Mouse (Mus musculus) forebrain, embryonic 13.5 days (tissue): ENCODE results near the gene Stau1. TPM values are rescaled to one million over a fixed set of nuclear protein-coding genes. Genes with fewer than 3 reads are reported as not detected.

Experiments
- ATAC-seq: fragments of 200-750 bp; cut with Nextera tagmentation; 2 replicates; pipeline ENCODE4 v1.8.0; 2017
- H3K27ac ChIP-seq: fragments of 300-500 bp; sonication (generic); 2 replicates; pipeline ENCODE4 v1.5.1; 2015; ENCODE audit warnings: inconsistent platforms, mild to moderate bottlenecking, moderate library complexity
- H3K27me3 ChIP-seq: fragments of 300-500 bp; sonication (generic); 2 replicates; pipeline ENCODE4 v1.6.1; 2015; ENCODE audit warnings: mild to moderate bottlenecking, inconsistent platforms
- H3K36me3 ChIP-seq: fragments of 300-500 bp; sonication (generic); 2 replicates; pipeline ENCODE4 v1.6.1; 2015; ENCODE audit warnings: mild to moderate bottlenecking, inconsistent platforms; ENCODE audit not compliant: poor library complexity, severe bottlenecking
- H3K4me1 ChIP-seq: fragments of 300-500 bp; sonication (generic); 2 replicates; pipeline ENCODE4 v1.6.1; 2015; ENCODE audit warnings: inconsistent platforms
- H3K4me2 ChIP-seq: fragments of 300-500 bp; sonication (generic); 2 replicates; pipeline ENCODE4 v1.6.1; 2015; ENCODE audit warnings: inconsistent platforms, mild to moderate bottlenecking, moderate library complexity
- H3K4me3 ChIP-seq: fragments of 300-500 bp; sonication (generic); 2 replicates; pipeline ENCODE4 v1.5.1; 2015; ENCODE audit warnings: mild to moderate bottlenecking, inconsistent platforms
- H3K9ac ChIP-seq: fragments of 300-500 bp; sonication (generic); 2 replicates; pipeline ENCODE4 v1.6.1; 2015; ENCODE audit warnings: mild to moderate bottlenecking, inconsistent platforms
- H3K9me3 ChIP-seq: fragments of 300-500 bp; sonication (generic); replicated peaks from 2 replicates; pipeline ENCODE4 v1.6.1; 2016; ENCODE audit warnings: inconsistent platforms
- WGBS: fragments of 180-500 bp; shearing (Covaris S2); methylation state at CpG from one replicate; pipeline ENCODE4 v1.1.7; 2015; 5-methylcytosine and 5-hydroxymethylcytosine counted together
- polyA plus RNA-seq: library from polyadenylated mRNA; unstranded; fragments of >200 nt; fragmentation: Nextera tagmentation; extraction: Ambion mirVana; gene quantifications from 2 replicates; pipeline ENCODE4 v1.2.1, GENCODE M21; 2015

The Stau1 gene
- polyA plus RNA-seq, 1 experiment from 2014 or later = 107 TPM

GRCm38 (mm10) chr2:166977490-166977889 is 18.6 kb downstream of the Stau1 start:
- H3K4me1 ChIP-seq = peaks cover 19% of the 10 kb centered on the region
- WGBS = 84% methylated on average over 3 of the region's 3 CpGs
- ATAC-seq = no peak
- no peaks in the 10 kb centered on the region for H3K9me3 ChIP-seq
- H3K36me3 ChIP-seq = peaks cover 3% of the 10 kb centered on the region; the same call in 1 of the 2 replicates
- no peak overlapping the region for H3K27ac ChIP-seq
- no peaks in the 10 kb centered on the region for H3K27me3 ChIP-seq
- H3K9ac ChIP-seq = no peak overlapping the region
- no peak overlapping the region for H3K4me2 ChIP-seq
- H3K4me3 ChIP-seq = no peak overlapping the region

DNA sequence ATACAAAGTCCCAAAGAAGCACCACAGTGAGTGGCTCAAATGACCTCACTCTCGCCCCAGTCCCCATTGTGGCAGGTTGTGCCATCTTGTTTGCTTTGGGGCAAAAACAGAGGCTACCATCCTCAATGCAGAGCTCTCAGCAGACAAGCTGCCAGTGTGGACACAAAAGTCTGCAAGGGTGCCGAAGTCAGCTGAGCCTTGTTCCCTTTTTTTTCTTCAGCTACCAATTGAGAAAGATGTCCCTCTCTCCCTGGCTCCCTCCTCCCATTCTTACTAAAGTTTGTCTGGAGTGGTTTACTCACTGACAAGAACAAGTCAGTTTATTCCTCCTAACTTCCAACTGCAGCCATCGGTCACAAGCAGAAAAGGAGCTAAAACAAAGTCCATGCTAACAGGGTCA is 19.7 kb downstream of the Stau1 start:
- peaks cover 19% of the 10 kb centered on the region for H3K4me1 ChIP-seq
- H3K27ac ChIP-seq = no peak overlapping the region
- no peak overlapping the region; the same call in 1 of the 2 replicates for H3K9ac ChIP-seq
- no peaks in the 10 kb centered on the region for H3K9me3 ChIP-seq
- H3K36me3 ChIP-seq = no peaks in the 10 kb centered on the region
- no peak overlapping the region for H3K4me2 ChIP-seq
- no peak for ATAC-seq
- no peak overlapping the region for H3K4me3 ChIP-seq
- WGBS = 87% methylated on average over 3 of the region's 3 CpGs
- no peaks in the 10 kb centered on the region for H3K27me3 ChIP-seq

DNA sequence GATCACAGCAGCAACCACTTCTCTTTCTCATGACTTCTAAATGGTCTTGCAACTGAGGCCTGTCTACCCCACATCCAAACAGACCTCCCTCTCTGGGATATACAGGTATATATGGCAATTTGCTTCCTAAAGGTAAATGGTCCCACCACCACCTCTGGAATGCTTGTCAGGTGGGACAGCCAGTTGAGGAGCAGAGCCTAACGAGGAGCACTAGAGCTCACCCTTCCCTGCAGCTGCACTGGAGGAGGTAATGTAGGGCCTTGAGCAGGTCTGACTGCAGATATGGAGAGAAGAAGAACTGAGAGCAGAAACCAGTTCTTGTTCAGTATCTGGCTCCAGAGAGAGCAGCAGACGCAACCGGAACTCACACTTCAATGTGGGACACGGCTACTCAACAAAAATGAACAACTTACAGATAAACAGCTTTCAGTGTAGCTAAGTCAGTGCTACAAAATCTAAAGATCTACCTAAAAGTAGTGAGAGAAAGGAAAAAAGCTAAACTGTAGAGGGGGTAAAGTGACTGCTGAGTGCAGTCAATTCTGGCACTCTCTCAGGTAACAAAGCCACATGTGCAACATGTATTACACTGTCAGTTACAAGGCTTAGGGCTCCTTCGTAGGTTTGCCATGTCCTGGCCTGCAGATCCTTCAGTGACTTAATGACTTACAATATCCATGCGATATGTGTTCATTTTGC is 21.8 kb downstream of the Stau1 start:
- Histone ChIP-seq H3K27ac (peak overlapping the region; percentile 35; the same call in 1 of the 2 replicates), H3K9ac (no peak overlapping the region), H3K4me1 (peaks cover 19% of the 10 kb centered on the region), H3K27me3 (no peaks in the 10 kb centered on the region), H3K4me2 (no peak overlapping the region), H3K36me3 (no peaks in the 10 kb centered on the region), H3K9me3 (no peaks in the 10 kb centered on the region), H3K4me3 (no peak overlapping the region)
- no peak for ATAC-seq
- 93% methylated on average over 6 of the region's 6 CpGs for WGBS

DNA sequence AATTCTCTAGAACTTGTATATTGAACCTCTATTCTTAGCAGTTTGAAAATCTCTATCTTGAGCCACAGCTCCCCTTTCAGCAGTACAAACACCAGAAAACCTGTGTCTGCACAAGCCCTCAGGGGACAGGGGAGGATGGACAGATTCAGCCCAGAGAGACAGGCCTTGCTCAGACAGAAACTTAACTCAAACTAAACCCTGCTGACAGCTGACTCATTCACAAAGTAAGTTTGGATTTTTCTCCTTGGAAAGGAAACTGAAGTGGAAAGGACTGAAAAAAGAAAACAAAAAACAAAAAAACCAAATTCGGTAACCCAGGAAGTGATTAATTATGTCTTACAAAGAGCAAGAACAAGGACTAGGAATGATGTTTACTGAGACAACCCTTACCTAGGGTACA is 22.9 kb downstream of the Stau1 start:
- ATAC-seq = no peak
- Histone ChIP-seq H3K4me1 (peaks cover 19% of the 10 kb centered on the region), H3K4me2 (no peak overlapping the region), H3K9me3 (no peaks in the 10 kb centered on the region), H3K36me3 (no peaks in the 10 kb centered on the region), H3K27me3 (no peaks in the 10 kb centered on the region), H3K9ac (no peak overlapping the region), H3K27ac (no peak overlapping the region), H3K4me3 (no peak overlapping the region)
- WGBS = 86% methylated on average over 1 of the region's 1 CpGs

GRCm38 (mm10) chr2:166964773-166965172 is 31.3 kb downstream of the Stau1 start:
- ATAC-seq = no peak
- H3K4me2 ChIP-seq = no peak overlapping the region
- no peaks in the 10 kb centered on the region for H3K27me3 ChIP-seq
- no peaks in the 10 kb centered on the region for H3K4me1 ChIP-seq
- WGBS = 94% methylated on average over 2 of the region's 2 CpGs
- H3K4me3 ChIP-seq = no peak overlapping the region
- H3K9me3 ChIP-seq = no peaks in the 10 kb centered on the region
- H3K9ac ChIP-seq = no peak overlapping the region
- no peak overlapping the region for H3K27ac ChIP-seq
- peaks cover 28% of the 10 kb centered on the region for H3K36me3 ChIP-seq

- Histone ChIP-seq H3K4me1 (no peaks in the 10 kb centered on the region), H3K27ac (no peak overlapping the region), H3K36me3 (peaks cover 43% of the 10 kb centered on the region), H3K27me3 (no peaks in the 10 kb centered on the region), H3K4me2 (no peak overlapping the region), H3K9me3 (no peaks in the 10 kb centered on the region), H3K9ac (no peak overlapping the region), H3K4me3 (no peak overlapping the region)
- no peak for ATAC-seq
- WGBS = 91% methylated on average over 8 of the region's 8 CpGs
These were observed 32.8 kb downstream of the Stau1 start for GRCm38 (mm10) chr2:166963257-166963656.

- ATAC-seq = no peak
- H3K27ac ChIP-seq = no peak overlapping the region
- no peaks in the 10 kb centered on the region for H3K9me3 ChIP-seq
- 89% methylated on average over 8 of the region's 8 CpGs for WGBS
- no peak overlapping the region for H3K9ac ChIP-seq
- no peaks in the 10 kb centered on the region for H3K27me3 ChIP-seq
- no peaks in the 10 kb centered on the region for H3K4me1 ChIP-seq
- no peak overlapping the region for H3K4me3 ChIP-seq
- no peak overlapping the region for H3K4me2 ChIP-seq
- H3K36me3 ChIP-seq = peaks cover 63% of the 10 kb centered on the region
These were observed 35.3 kb downstream of the Stau1 start for GRCm38 (mm10) chr2:166960648-166961330.

- 62% methylated on average over 7 of the region's 7 CpGs for WGBS
- no peak overlapping the region for H3K4me2 ChIP-seq
- H3K9ac ChIP-seq = no peak overlapping the region
- no peak overlapping the region for H3K4me3 ChIP-seq
- H3K4me1 ChIP-seq = peaks cover 2% of the 10 kb centered on the region; the same call in 1 of the 2 replicates
- H3K36me3 ChIP-seq = peaks cover 93% of the 10 kb centered on the region
- no peaks in the 10 kb centered on the region for H3K9me3 ChIP-seq
- H3K27me3 ChIP-seq = no peaks in the 10 kb centered on the region
- no peak for ATAC-seq
- H3K27ac ChIP-seq = no peak overlapping the region
These were observed 39.3 kb downstream of the Stau1 start for GRCm38 (mm10) chr2:166956805-166957204.

GRCm38 (mm10) chr2:166952151-166952550 is 43.9 kb downstream of the Stau1 start:
- Histone ChIP-seq H3K4me2 (no peak overlapping the region), H3K4me3 (no peak overlapping the region), H3K27me3 (no peaks in the 10 kb centered on the region), H3K36me3 (peaks cover 98% of the 10 kb centered on the region), H3K9me3 (no peaks in the 10 kb centered on the region), H3K9ac (no peak overlapping the region), H3K4me1 (peaks cover 13% of the 10 kb centered on the region), H3K27ac (no peak overlapping the region)
- WGBS = 77% methylated on average over 6 of the region's 6 CpGs
- no peak for ATAC-seq

DNA sequence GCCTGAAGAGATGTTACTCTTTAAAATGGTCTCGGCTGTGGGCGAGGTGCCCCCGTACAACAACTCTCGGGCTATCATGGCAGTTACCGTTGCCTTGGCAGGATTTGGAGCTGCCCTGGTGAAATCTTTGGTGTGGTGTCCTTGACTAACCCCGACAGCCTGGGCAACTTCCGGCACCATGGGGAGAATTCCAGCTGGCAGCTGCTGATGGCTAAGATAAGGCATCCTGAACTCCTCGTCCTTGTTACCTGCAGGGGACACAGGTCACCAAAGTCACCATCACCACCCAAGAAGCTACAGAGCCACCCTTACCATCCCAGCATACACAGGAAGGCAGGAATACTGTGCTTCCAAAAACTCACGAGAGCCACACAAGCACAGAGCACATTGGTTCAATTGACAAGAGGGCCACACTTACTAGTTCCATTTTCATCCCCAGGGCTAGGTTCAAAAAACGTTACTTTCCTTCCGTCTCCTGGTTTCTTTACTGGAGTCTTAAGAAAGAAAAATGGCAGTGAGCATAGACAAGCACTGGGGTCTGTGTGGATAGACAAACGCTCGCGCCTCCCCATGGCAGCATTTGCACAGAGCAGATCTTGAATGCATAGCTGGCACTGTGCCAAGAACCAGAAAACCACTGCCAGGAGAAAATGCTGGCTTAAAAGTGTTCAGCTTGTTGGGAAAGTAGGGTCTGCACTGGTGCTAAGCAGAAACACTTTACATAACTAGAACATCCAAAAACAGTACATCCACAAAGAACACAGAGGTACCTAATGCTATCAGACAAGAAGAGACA is 45.0 kb downstream of the Stau1 start:
- peak; percentile 58; the same call in 1 of the 2 replicates for ATAC-seq
- Histone ChIP-seq H3K4me3 (no peak overlapping the region), H3K9me3 (no peaks in the 10 kb centered on the region), H3K4me1 (peaks cover 13% of the 10 kb centered on the region), H3K4me2 (no peak overlapping the region), H3K36me3 (peaks cover 99% of the 10 kb centered on the region), H3K27me3 (no peaks in the 10 kb centered on the region), H3K27ac (no peak overlapping the region; the same call in 1 of the 2 replicates), H3K9ac (no peak overlapping the region; the same call in 1 of the 2 replicates)
- 67% methylated on average over 14 of the region's 14 CpGs for WGBS

GRCm38 (mm10) chr2:166948936-166949335 is 47.2 kb downstream of the Stau1 start:
- H3K4me2 ChIP-seq = no peak overlapping the region
- no peaks in the 10 kb centered on the region for H3K27me3 ChIP-seq
- peaks cover 96% of the 10 kb centered on the region for H3K36me3 ChIP-seq
- ATAC-seq = no peak
- peaks cover 13% of the 10 kb centered on the region for H3K4me1 ChIP-seq
- 87% methylated on average over 10 of the region's 10 CpGs for WGBS
- no peaks in the 10 kb centered on the region for H3K9me3 ChIP-seq
- H3K9ac ChIP-seq = no peak overlapping the region
- no peak overlapping the region for H3K4me3 ChIP-seq
- no peak overlapping the region for H3K27ac ChIP-seq

DNA sequence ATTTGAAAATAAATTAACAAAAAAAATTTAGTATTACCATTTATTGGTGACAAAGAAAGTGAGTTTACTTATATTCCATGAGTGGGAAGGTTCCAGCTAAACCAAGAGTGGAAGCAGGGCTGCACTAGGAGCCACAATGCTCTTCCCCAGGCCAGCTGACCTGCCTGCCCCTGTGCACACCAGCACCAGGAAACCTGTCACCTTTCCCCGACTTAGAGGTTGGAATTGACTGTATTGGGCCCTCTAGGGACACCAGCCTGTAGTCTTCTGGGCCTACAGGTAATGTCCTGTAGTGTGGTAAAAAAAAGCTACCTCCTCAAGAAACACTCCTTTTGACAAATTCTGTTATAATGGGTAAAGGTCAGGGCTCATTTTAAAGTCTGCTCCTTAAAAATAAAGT is 47.9 kb downstream of the Stau1 start:
- H3K9me3 ChIP-seq = no peaks in the 10 kb centered on the region

More for the DNA sequence above, 47.9 kb downstream of the Stau1 start:
- 81% methylated on average over 1 of the region's 1 CpGs for WGBS
- no peaks in the 10 kb centered on the region for H3K27me3 ChIP-seq
- peaks cover 13% of the 10 kb centered on the region for H3K4me1 ChIP-seq
- H3K27ac ChIP-seq = no peak overlapping the region
- no peak overlapping the region for H3K4me2 ChIP-seq
- no peak overlapping the region for H3K4me3 ChIP-seq
- H3K9ac ChIP-seq = no peak overlapping the region
- H3K36me3 ChIP-seq = peaks cover 96% of the 10 kb centered on the region
- no peak for ATAC-seq
